Mouse (Mus musculus) hindbrain, embryonic 11.5 days (tissue): ENCODE measurements around the gene Slc29a4. TPM values are rescaled to one million over a fixed set of nuclear protein-coding genes. Genes with fewer than 3 reads are reported as not detected.
A peak's percentile ranks its signal among the peaks of the same experiment; 100 is the strongest.

Experiments used
- ATAC-seq: fragments of 200-750 bp; cut with Nextera tagmentation; 2 replicates; pipeline ENCODE4 v1.8.0; 2017; ENCODE audit warnings: mild to moderate bottlenecking, moderate TSS enrichment, moderate library complexity; ENCODE audit not compliant: low FRiP score
- DNase-seq: peaks from one replicate; pipeline ENCODE4 v3.0.0-alpha.2; 2015; ENCODE audit warnings: low spot score
- H3K27ac ChIP-seq: fragments of 300-500 bp; sonication (generic); 2 replicates; pipeline ENCODE4 v1.5.1; 2014; ENCODE audit warnings: mild to moderate bottlenecking, low read depth, low read length
- H3K27me3 ChIP-seq: fragments of 300-500 bp; sonication (generic); 2 replicates; pipeline ENCODE4 v1.6.1; 2014; ENCODE audit warnings: mild to moderate bottlenecking, low read length, moderate library complexity, mixed read lengths; ENCODE audit not compliant: control insufficient read depth, insufficient read depth
- H3K36me3 ChIP-seq: fragments of 300-500 bp; sonication (generic); 2 replicates; pipeline ENCODE4 v1.6.1; 2014; ENCODE audit warnings: mild to moderate bottlenecking, low read length, moderate library complexity, mixed read lengths; ENCODE audit not compliant: control insufficient read depth, insufficient read depth
- H3K4me1 ChIP-seq: fragments of 300-500 bp; sonication (generic); replicated peaks from 2 replicates; pipeline ENCODE4 v1.6.1; 2014; ENCODE audit warnings: low read length, mixed read lengths; ENCODE audit not compliant: control insufficient read depth, insufficient read depth
- H3K4me2 ChIP-seq: fragments of 300-500 bp; sonication (generic); replicated peaks from 2 replicates; pipeline ENCODE4 v1.6.1; 2014; ENCODE audit warnings: mild to moderate bottlenecking, low read depth, low read length
- H3K4me3 ChIP-seq: fragments of 300-500 bp; sonication (generic); 2 replicates; pipeline ENCODE4 v1.5.1; 2014; ENCODE audit warnings: low read depth, low read length
- H3K9ac ChIP-seq: fragments of 300-500 bp; sonication (generic); 2 replicates; pipeline ENCODE4 v1.6.1; 2014; ENCODE audit warnings: low read depth, low read length
- H3K9me3 ChIP-seq: fragments of 300-500 bp; sonication (generic); 2 replicates; pipeline ENCODE4 v1.6.1; 2016; ENCODE audit warnings: low read length; ENCODE audit not compliant: control insufficient read depth
- WGBS: fragments of 180-500 bp; shearing (Covaris S2); extraction: QIAGEN DNeasy Blood & Tissue Kit; methylation state at CpG from one replicate; pipeline ENCODE4 v1.1.7; 2014; 5-methylcytosine and 5-hydroxymethylcytosine counted together
- polyA plus RNA-seq: library from polyadenylated mRNA; unstranded; fragments of >200 nt; fragmentation: Nextera tagmentation; extraction: Ambion mirVana; gene quantifications from 2 replicates; pipeline ENCODE4 v1.2.1, GENCODE M21; 2014

Gene Slc29a4
- polyA plus RNA-seq: 24.1 and 24.7 TPM in 2 replicates

DNA sequence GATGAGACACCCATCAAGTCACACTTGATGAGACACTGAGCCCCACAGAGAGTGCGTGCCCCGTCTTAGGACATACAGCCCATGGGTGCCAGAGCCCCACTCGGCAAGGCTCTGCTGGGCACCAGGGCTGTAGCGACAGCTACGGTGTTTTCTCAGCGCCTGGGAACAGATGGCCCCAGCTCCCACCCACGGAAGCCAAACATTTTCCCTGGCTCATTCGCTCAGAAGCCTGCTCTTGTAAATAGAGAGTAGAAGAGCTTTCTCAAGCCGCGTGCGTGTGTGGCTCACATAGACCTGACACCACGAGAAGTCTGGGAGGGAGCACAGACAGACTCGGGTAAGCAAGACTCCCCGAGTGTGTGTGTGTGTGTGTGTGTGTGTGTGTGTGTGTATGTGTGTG, at the start of gene Slc29a4:
Gene Slc29a4 (plus strand): TSS at position 265 of the 400 bp plus-strand sequence.
- Histone ChIP-seq H3K4me1 (no peaks in the 10 kb centered on the region), H3K9me3 (no peaks in the 10 kb centered on the region), H3K4me2 (no peak within 1 kb of the TSS), H3K27me3 (no peaks in the 10 kb centered on the region; the same call in 1 of the 2 replicates), H3K36me3 (no peaks in the 10 kb centered on the region), H3K4me3 (no peak within 1 kb of the TSS), H3K9ac (no peak within 1 kb of the TSS), H3K27ac (no peak within 1 kb of the TSS)
- ATAC-seq (no peak), DNase-seq (no peak)
- WGBS: 67% methylated on average over 14 of the region's 14 CpGs

DNA sequence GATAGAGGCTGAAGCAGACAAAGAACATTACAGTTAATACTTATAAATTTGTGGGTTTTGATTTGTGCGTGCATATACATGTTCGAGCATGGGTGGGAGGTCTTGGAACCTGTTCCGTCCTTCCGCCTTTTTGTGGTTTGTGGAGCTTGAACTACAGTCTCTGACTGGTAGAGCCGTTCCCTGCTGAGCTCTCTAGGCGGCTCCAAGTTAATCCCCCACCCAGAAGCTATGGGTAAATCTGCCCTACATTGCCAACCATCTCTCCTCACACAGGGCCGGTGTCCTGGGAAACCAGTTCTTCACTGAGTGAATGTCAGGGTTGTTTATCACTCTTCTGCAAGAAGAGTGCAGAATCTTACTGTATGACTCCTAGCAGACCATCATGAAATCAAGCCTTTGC, 44.1 kb upstream of the Slc29a4 start:
- 86% methylated on average over 7 of the region's 7 CpGs for WGBS
- H3K27ac ChIP-seq: no peak overlapping the region

DNA sequence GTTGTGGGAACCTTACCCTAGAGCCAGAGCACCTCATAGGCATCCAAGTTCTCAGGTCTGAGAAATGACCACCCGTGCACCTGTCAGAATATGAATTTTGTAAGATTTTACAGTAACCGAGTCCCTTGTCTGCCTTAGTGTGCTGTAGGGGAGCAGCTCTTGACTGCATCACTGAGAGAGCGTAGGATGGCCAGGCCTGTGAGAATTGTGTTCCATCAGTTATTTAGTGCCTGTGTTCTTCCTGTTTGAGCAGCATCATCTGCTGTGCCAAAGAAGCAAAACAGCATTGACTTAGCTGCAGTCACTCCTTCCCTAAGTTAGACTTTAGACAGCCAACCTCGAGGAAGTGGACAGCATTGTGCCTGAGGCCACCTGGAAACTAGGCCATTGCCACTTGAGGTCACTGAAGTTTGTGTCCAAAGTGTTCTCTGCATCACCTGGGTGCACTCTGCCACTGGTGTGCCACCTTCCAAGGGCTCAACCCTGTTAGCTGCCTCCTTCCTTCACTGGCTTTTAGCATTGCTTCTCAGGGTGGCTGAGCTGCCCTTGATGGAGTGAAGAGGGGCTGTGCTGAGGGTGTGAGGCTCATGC, 42.8 kb upstream of the Slc29a4 start:
- 90% methylated on average over 4 of the region's 4 CpGs for WGBS
- H3K4me2 ChIP-seq: no peak overlapping the region
- H3K27me3 ChIP-seq: no peaks in the 10 kb centered on the region
- no peaks in the 10 kb centered on the region for H3K9me3 ChIP-seq
- no peaks in the 10 kb centered on the region; the same call in 1 of the 2 replicates for H3K4me1 ChIP-seq
- H3K36me3 ChIP-seq: no peaks in the 10 kb centered on the region
- DNase-seq (no peak), ATAC-seq (no peak)
- H3K4me3 ChIP-seq: no peak overlapping the region
- no peak overlapping the region for H3K9ac ChIP-seq
- H3K27ac ChIP-seq: no peak overlapping the region

More for the DNA sequence above, 44.1 kb upstream of the Slc29a4 start:
- Histone ChIP-seq H3K9ac (no peak overlapping the region), H3K27me3 (no peaks in the 10 kb centered on the region), H3K4me3 (no peak overlapping the region), H3K9me3 (no peaks in the 10 kb centered on the region), H3K4me1 (no peaks in the 10 kb centered on the region; the same call in 1 of the 2 replicates), H3K36me3 (no peaks in the 10 kb centered on the region), H3K4me2 (no peak overlapping the region)
- no peak for DNase-seq
- no peak for ATAC-seq

DNA sequence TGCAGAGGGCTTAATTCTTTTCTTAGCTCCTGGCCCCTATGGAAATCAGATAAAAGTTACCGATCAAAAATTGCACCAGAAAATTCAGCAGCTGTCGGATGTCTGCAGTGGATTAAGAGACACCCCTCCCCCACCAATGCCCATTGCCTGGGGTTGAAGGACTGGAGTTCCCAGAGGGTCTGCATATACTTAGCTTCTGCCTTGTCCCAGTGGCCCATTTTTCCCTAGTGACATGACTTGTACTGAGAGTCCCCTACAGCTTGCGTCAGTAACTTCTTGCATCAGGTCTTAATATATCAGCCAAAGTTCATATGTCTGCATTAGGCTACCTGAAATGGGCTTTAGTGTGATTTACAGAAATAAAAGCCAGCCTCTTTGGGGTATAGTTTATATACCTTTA, 41.9 kb upstream of the Slc29a4 start:
- WGBS: 57% methylated on average over 3 of the region's 3 CpGs
- no peaks in the 10 kb centered on the region for H3K36me3 ChIP-seq
- no peak for ATAC-seq
- no peak overlapping the region for H3K4me3 ChIP-seq
- DNase-seq: peak; percentile 15
- no peak overlapping the region for H3K27ac ChIP-seq
- no peak overlapping the region for H3K4me2 ChIP-seq
- H3K9me3 ChIP-seq: no peaks in the 10 kb centered on the region
- H3K4me1 ChIP-seq: no peaks in the 10 kb centered on the region; the same call in 1 of the 2 replicates
- H3K9ac ChIP-seq: no peak overlapping the region
- no peaks in the 10 kb centered on the region for H3K27me3 ChIP-seq

DNA sequence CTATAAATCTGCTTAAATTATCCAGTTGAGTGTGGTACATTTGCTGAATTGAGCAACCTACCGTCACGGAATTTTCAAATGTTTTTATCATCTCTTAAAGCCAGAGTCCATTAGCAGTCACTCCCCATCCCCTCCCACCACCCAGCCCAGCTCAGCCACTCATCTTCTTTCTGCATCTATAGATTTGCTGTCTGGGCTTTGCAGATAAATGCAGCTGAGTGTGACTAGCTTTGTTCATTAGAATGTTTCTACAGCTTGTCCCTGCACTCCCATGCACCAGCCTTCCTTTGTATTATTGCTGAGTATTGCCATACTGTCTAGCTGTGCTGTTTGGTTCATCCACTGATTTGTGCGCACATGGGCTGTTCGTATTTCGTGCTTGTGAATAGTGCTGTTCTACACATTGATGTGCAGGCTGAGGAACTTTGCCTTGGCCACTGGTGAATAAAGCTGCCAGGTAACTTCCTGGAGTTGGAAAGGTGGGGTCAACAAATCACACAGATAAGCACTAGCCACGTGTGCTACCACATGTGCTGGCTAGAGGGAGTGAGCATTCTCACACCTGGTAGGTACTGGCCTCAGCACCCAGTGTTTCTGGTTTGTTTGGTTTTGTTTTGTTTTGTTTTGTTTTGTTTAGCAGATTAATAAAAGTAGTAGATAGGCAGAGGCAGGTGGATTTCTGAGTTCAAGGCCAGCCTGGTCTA, 41.4 kb upstream of the Slc29a4 start:
- H3K4me1 ChIP-seq: no peaks in the 10 kb centered on the region; the same call in 1 of the 2 replicates
- no peak overlapping the region for H3K4me3 ChIP-seq
- ATAC-seq (no peak), DNase-seq (no peak)
- H3K27me3 ChIP-seq: no peaks in the 10 kb centered on the region
- WGBS: 85% methylated on average over 6 of the region's 6 CpGs
- no peak overlapping the region for H3K9ac ChIP-seq
- 0 out of 2 replicates have a peak, but pooled peaks cover under 1% of the 10 kb centered on the region for H3K36me3 ChIP-seq
- no peak overlapping the region for H3K4me2 ChIP-seq
- H3K27ac ChIP-seq: no peak overlapping the region
- no peaks in the 10 kb centered on the region for H3K9me3 ChIP-seq

DNA sequence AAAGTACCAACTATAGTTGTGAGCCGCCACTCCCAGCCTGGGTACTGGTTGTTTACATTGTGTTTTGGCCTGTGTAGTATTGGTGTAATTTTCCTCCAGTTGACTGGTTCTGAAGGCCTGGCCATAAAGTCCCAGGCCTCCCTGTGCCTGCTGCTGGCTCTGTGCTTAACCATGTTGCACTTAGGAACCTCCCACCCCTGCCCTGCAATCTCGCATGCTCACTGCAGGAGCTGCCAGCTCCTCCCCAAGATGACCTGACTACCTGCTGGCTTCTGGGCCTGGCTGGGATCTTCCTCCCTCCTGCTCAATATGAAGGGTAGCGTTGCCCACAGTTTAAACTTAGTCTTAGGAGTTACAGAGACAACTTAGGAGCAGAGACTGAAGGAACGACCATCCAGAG, 40.0 kb upstream of the Slc29a4 start:
- no peak overlapping the region for H3K27ac ChIP-seq

DNA sequence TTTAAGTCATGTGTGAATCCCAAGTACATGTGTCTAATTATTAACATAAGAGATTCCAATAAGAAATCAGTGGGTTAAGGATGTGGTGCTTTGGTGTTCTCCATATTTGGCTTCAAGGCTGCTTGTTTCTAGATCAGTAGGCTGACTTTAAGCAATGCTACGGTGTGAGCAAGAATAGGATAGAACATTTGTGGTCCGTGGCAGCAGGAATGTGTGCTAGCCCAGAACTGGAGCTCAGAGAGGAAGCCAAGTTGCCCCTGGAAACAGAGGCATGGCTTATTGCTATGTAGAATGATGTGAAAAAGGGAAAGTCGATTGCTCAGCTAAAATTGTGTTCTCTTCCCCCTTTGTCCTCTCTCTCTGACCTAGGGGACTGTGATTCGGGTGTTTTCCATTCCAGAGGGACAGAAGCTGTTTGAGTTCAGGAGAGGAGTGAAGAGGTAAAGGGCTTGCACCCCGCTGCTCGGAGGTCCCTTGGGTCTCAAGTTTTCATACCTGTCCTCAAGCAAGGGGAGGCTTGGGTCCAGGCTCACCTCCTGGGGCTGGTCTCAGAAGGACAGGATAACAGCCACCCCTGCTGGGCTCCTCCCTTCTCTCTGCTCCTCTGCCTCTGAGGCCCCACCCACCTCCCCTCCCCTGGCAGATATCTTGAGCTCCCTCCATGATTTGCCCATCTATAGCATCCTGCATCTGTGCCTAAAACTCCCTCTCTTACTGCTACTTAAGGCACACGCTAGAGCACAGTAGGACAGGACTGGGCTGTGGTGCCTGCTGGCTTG, 31.5 kb upstream of the Slc29a4 start:
- H3K27me3 ChIP-seq: no peaks in the 10 kb centered on the region
- no peak overlapping the region for H3K27ac ChIP-seq
- peaks cover 11% of the 10 kb centered on the region; the same call in 1 of the 2 replicates for H3K36me3 ChIP-seq
- H3K4me3 ChIP-seq: no peak overlapping the region
- no peak for DNase-seq
- no peak overlapping the region for H3K4me2 ChIP-seq
- 88% methylated on average over 7 of the region's 7 CpGs for WGBS
- H3K9me3 ChIP-seq: no peaks in the 10 kb centered on the region
- no peak overlapping the region for H3K9ac ChIP-seq
- no peaks in the 10 kb centered on the region for H3K4me1 ChIP-seq
- ATAC-seq: no peak

More for the DNA sequence above, 40.0 kb upstream of the Slc29a4 start:
- H3K36me3 ChIP-seq: 0 out of 2 replicates have a peak, but pooled peaks cover 4% of the 10 kb centered on the region
- no peak overlapping the region for H3K4me3 ChIP-seq
- H3K4me1 ChIP-seq: no peaks in the 10 kb centered on the region; the same call in 1 of the 2 replicates
- DNase-seq (no peak), ATAC-seq (no peak)
- H3K4me2 ChIP-seq: no peak overlapping the region
- no peak overlapping the region for H3K9ac ChIP-seq
- no peaks in the 10 kb centered on the region for H3K9me3 ChIP-seq
- 79% methylated on average over 4 of the region's 4 CpGs for WGBS
- H3K27me3 ChIP-seq: no peaks in the 10 kb centered on the region

DNA sequence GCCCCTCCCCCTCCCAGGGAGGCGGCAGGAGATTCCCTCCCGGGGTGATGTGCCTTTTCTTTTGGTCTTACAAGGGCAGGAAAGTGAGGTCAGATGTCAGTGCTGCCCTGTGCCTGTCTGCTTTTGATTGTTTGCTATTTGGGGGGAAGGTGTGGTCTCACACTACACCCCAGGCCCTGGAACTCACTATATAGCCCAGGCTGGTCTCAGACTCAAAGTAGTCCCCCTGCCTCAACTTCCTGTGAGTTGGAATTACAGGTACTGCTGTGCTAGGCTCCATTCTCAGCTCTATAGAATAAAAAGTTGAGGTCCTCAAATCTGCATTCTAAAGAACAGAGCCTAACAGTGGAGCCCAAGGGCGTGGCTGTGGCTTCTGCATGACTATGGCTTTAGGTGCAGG, 24.4 kb upstream of the Slc29a4 start:
- Histone ChIP-seq H3K9me3 (no peaks in the 10 kb centered on the region), H3K4me1 (no peaks in the 10 kb centered on the region), H3K4me3 (no peak overlapping the region), H3K27ac (no peak overlapping the region), H3K9ac (no peak overlapping the region), H3K4me2 (no peak overlapping the region), H3K36me3 (peaks cover 5% of the 10 kb centered on the region; the same call in 1 of the 2 replicates), H3K27me3 (no peaks in the 10 kb centered on the region)
- DNase-seq (no peak), ATAC-seq (no peak)
- 31% methylated on average over 3 of the region's 3 CpGs for WGBS
